Mouse (Mus musculus): ENCODE data around the gene Iqch.

Gene Iqch

GRCm38 (mm10) chr9:63612565-63613515, 10.5 kb upstream of the Iqch start:
- DNase-seq (ENCODE audit: low spot score in 2 of 2) = no peak

GRCm38 (mm10) chr9:63611967-63612366, 9.7 kb upstream of the Iqch start:
- DNase-seq (ENCODE audit: low spot score in 2 of 2) = no peak

DNA sequence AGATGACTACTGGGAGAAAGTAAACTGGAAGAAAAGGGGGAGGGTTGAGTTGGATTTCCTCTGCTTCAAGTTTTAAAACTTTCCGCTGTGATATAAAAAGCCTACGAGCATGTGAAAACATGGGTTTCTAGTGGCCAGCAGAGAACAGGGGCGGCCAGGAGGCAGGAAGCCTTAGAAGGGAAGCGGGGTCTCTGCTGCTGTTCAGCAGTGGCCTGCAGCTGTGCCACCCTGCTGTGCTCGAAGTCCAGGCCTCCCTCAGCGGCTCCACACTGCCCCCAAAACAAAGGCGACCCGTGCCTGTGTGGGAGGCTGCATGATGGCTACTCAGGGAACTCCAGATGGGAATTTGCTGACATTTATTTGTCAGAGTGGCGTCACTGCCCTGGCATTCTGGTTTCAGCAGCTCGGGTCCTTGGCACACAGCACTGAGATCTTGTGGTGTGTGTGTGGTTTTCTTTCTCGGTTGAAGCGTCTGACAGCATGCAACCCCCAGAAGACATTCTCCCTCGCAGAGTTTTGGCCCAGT, 8.6 kb upstream of the Iqch start:
- DNase-seq (ENCODE audit: low spot score in 2 of 2) = no peak

GRCm38 (mm10) chr9:63610231-63610630, 7.9 kb upstream of the Iqch start:
- no peak for DNase-seq (ENCODE audit: low spot score in 2 of 2)

- no peak for DNase-seq (ENCODE audit: low spot score in 2 of 2)
Observed at GRCm38 (mm10) chr9:63609776-63610175, 7.5 kb upstream of the Iqch start.

GRCm38 (mm10) chr9:63609246-63609645, 7.0 kb upstream of the Iqch start:
- DNase-seq (ENCODE audit: low spot score in 2 of 2) = no peak

DNA sequence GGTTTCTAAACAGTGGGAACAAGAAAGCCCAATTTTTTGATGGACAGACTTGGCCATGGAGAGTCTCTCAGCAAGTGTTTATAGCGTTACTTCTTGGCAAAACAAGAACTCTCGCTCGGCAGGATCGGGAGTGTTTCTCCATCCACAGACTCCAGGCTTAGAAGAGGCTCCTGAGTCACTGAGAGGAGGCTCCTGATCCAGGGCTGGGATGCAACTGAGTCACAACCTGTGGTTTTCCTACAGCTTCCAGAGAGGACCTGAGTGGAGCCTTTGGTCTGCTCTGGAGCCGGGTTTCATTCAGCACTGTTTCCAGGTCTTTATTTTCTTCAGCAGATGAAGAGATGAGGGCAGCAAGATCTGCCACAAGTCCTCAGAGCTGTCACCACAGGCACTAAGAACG, 5.7 kb upstream of the Iqch start:
- DNase-seq (ENCODE audit: low spot score in 2 of 2) = no peak

DNA sequence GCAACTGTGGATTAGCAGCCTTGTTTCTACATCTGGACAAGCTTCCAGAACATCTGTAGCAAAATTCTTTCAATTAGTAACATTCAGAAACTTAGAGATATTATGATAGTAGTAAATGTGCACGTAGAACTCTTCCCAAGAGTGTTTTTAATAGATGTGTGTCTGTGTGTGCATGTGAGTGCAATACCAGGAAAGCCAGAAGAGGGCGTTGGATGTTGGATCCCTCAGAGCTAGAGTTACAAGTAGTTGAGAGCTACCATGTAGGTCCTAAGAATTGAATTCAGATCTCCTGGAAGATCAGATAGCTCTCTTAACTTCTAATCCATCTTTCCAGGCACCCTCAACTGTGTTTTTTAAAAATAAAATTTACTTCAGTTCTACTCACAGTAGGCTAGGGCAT, 4.3 kb upstream of the Iqch start:
- DNase-seq (ENCODE audit: low spot score in 2 of 2) = no peak

DNA sequence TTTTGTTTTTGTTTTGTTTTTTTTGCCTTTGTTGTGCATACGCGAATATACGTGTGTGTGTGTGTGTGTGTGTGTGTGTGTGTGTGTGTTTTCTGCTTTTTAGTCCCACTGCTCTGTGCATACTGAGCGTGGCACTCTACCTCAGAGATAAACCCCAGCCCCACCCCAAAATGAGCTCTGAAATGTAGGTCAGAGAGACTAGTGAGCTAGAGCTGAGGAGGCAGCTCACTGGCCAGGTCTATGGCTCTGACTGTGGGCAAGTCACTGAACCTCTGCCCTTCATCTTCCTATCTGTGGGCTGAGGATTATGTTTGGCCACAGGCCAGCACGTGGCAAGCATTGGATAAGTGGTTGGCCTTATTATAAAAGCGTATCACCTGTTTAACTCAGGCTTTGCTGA, 1.6 kb upstream of the Iqch start:
- no peak for DNase-seq (ENCODE audit: low spot score in 2 of 2)

DNA sequence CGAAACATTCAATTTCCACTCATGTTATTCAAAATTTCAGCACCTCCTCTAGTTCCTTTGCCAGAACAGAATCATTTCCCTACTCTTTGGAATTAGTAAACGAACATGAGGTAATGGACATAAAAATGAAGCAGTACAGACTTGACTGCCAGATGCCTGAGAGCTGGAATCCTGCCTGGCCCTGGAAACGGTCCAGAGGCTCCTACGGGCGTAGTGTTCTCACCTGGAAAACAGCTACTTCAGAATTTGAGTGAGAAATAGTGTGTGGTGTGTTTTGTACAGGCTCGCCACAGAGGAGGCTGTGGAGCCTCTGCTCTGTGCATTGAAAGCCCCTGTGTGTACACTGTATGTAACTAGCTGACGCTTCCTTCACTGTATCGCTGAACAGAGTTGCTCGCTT, 5.6 kb downstream of the Iqch start:
- no peak for DNase-seq (ENCODE audit: low spot score in 2 of 2)

DNA sequence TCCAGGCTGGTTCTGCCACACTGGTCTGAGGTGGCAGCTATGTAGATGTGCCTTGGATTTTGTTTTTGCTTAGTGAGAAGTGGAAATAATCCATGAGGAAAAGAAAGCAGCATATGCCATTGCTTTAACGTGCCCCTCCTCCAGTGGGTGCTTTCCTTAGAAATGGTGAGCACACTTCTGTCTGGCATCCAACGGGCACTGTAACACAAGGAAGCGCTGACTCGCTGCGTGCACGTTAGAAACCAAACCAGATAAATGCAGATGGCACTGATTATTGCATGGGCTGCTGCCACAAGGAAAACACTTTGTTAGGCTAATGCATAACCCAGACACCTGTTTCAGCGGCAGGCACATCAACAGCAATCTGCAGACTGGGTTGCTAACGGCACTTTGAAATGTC, 6.6 kb downstream of the Iqch start:
- no peak for DNase-seq (ENCODE audit: low spot score in 2 of 2)

GRCm38 (mm10) chr9:63595032-63595431, 7.3 kb downstream of the Iqch start:
- no peak for DNase-seq (ENCODE audit: low spot score in 2 of 2)

DNA sequence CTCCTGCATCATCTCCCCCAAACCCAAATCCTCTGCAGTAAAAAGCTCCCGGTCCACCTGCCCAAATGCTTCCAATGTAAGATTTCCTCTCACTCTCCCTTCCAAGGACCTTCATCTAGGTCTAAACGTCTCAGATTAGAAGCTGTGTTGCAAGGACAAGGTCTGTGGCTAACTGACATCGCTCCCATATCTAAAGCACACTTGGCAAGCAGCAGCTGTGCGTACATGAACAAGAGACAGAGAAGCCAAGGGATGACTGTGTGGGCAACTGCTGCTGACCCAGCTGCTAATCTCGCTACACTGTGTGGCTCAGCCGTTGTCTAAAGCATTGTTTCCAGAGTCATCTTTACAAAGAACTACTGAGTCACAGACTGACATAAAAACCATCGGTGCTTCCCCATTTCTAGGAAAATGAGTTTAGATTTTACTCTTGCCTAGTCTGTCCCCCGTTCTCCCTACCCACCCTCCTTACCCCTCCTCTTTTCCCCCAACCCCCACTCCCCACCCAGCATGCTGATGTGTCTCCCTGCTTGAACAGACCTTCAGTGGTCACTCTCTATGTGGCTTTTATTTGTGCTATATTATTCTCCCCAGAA, 10.5 kb downstream of the Iqch start:
- no peak for DNase-seq (ENCODE audit: low spot score in 2 of 2)

DNA sequence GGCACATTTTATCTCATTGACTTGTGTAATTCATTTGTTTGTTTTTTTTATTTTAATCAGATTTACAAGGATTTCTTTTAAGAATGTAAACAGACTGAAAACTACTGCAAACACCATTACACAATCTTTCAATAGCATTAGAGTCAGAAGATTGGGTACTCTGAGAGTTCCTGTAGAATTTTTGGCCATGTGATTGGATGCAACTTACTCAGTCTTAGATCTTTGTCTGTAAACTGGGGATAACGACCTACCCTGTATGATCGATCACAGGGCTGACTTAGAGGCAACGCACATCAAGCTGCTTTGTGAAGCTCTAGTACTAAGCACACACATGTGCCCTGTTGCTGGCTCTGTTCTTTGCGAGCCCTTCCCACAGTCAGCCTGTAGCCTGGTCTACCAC, 11.7 kb downstream of the Iqch start:
- no peak for DNase-seq (ENCODE audit: low spot score in 2 of 2)

DNA sequence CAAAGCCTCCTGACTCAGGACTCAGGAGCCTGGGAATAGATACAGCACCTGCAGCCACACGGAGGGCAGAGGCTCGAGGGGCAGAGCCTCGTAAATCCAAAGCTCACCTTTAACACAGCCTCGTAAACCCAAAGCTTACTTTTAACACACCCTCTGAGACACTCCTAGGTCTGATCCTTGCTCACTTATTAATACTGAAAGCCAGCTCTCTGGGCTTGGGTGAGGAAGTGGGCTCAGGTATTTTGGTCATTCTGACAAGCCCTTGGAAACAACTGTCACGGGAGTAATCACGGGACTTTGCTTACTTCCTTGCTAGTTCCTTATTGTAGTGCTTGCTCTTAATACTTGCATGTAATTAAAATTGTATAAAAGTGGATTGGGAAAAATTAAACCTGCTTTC, 13.1 kb downstream of the Iqch start:
- DNase-seq (ENCODE audit: low spot score in 2 of 2) = no peak

DNA sequence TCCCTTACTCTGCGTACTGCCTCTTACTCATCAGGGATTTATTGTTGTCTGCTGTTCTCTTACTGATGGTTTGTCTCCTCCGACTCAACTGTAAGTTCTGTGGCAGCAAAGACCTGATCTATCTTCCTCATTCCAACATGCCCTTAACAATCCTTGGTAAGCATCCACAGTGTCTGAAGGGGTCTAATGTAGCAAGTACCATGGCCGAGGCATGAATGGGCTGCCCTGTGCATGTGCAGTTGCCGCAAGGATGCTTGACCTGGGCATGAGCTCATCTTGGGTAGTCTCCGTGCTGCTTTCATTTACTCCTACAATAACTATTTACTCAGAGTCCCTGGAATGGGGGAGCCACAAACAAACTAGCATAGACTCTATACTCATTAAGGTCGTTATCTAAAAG, 17.0 kb downstream of the Iqch start:
- no peak for DNase-seq (ENCODE audit: low spot score in 2 of 2)

GRCm38 (mm10) chr9:63581778-63582177, 20.5 kb downstream of the Iqch start:
- no peak for DNase-seq (ENCODE audit: low spot score in 2 of 2)

GRCm38 (mm10) chr9:63580046-63580445, 22.2 kb downstream of the Iqch start:
- no peak for DNase-seq (ENCODE audit: low spot score in 2 of 2)

GRCm38 (mm10) chr9:63579644-63580043, 22.6 kb downstream of the Iqch start:
- DNase-seq (ENCODE audit: low spot score in 2 of 2) = no peak

DNA sequence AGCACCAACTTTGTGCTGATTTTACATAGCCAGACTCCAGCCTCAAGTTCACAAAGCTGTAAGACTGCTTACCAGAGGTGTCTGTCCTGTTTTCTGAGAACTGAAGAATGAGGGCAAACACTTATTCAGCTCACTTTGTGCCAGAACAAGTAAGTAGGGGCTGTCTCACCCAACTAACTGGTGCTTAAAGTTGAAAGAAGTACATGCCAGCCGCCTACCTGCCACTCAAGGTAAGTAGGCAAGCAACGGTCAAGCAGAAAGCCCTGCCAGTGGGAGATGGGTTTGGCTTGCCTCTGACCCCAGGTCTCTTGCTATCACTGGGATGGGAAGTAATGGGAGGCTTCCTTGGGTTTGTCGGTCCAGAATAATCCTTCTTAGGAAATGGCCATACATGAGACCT, 24.8 kb downstream of the Iqch start:
- DNase-seq (ENCODE audit: low spot score in 2 of 2) = no peak

- DNase-seq (ENCODE audit: low spot score in 2 of 2) = no peak
Observed at GRCm38 (mm10) chr9:63572874-63573273, 29.4 kb downstream of the Iqch start.

GRCm38 (mm10) chr9:63571895-63572294, 30.4 kb downstream of the Iqch start:
- DNase-seq (ENCODE audit: low spot score in 2 of 2) = no peak

DNA sequence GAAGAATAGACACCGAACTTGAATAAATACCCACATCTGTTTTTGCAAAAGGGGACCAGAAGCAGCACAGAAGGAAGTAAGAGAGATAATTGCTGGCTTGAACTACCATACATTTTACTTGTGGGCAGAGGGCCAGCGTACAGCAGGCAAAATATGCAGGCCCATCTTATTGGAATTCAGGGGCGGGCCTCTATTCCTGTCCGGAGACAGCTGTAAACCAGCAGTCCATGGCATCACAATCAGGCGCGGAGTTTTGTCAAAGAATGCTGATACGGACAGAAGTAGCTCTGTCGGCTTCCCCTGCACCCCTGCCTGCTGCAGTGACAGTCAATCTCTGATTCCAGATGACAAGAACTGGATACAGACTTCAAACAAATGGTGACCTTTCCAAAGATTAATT, 33.5 kb downstream of the Iqch start:
- DNase-seq (ENCODE audit: low spot score in 2 of 2) = no peak
